In genomic region chr5:139251736-139252080, GRCm38 (mm10) we compare ENCODE assay signal across 8 mouse cellular contexts. TPM values are rescaled to one million over a fixed set of nuclear protein-coding genes. Genes with fewer than 3 reads are reported as not detected.
DNase-seq lines count a peak whose midpoint lies in the region; ATAC-seq and TF ChIP-seq lines count a peak whose summit lies in the region.

No protein-coding gene starts in this region.

- DNase-seq in lung, postnatal 25 days (ENCODE audit: low spot score) = no peak
- DNase-seq in adrenal gland, postnatal 36 days = no peak
- no peak for DNase-seq in gastrocnemius, postnatal 36 days
- DNase-seq in layer of hippocampus, postnatal 25 days (ENCODE audit: extremely low spot score in 1 of 2, low spot score in 1 of 2) = no peak

- intact Hi-C loops in gastrocnemius, postnatal 36 days (cut with DNase I) = no loop called here

- peak overlapping the region; percentile 74 for H3K4me3 ChIP-seq in lung, embryonic 16.5 days (ENCODE audit: low read length)
- peak overlapping the region; percentile 80 for H3K4me3 ChIP-seq in erythroblast, embryonic 14.5 days (replicated peaks)
- peak overlapping the region; percentile 82 for H3K4me3 ChIP-seq in limb, embryonic 13.5 days
- peak overlapping the region; percentile 89 for H3K4me3 ChIP-seq in olfactory bulb, adult 2 months (ENCODE audit: insufficient read depth, low read depth, low read length)

- H3K4me1 ChIP-seq in lung, embryonic 16.5 days (replicated peaks; ENCODE audit: control insufficient read depth, insufficient read depth, low read length) = peaks cover 27% of the 10 kb centered on the region
- peaks cover 72% of the 10 kb centered on the region for H3K4me1 ChIP-seq in erythroblast, embryonic 14.5 days (ENCODE audit: control insufficient read depth)
- H3K4me1 ChIP-seq in limb, embryonic 13.5 days = peaks cover 30% of the 10 kb centered on the region
- H3K4me1 ChIP-seq in olfactory bulb, adult 2 months (ENCODE audit: control insufficient read depth, insufficient read depth, low read length) = peaks cover 19% of the 10 kb centered on the region

- WGBS in lung, embryonic 16.5 days = 0% methylated on average over 8 of the region's 8 CpGs
- under 1% methylated on average over 8 of the region's 8 CpGs for WGBS in limb, embryonic 13.5 days
- under 1% methylated on average over 8 of the region's 8 CpGs for WGBS in olfactory bulb, adult 2 months

- no peak for TF ChIP-seq CTCF in olfactory bulb, adult 2 months (IDR thresholded peaks at IDR 0.05; ENCODE audit: insufficient read depth, low read depth, low read length)

- H3K4me2 ChIP-seq in lung, embryonic 16.5 days (ENCODE audit: low read depth, low read length) = peak overlapping the region; percentile 90
- peak overlapping the region; percentile 92 for H3K4me2 ChIP-seq in limb, embryonic 13.5 days (replicated peaks)

- no peak for TF ChIP-seq POLR2A in olfactory bulb, adult 2 months (IDR thresholded peaks at IDR 0.05; ENCODE audit: insufficient read depth, low read depth, low read length)

- peak; percentile 11 for ATAC-seq in lung, embryonic 16.5 days (ENCODE audit: low read depth)
- peak; percentile 21 for ATAC-seq in limb, embryonic 13.5 days (ENCODE audit: low FRiP score, low read depth)

- H3K36me3 ChIP-seq in lung, embryonic 16.5 days (ENCODE audit: control insufficient read depth, insufficient read depth, low read length) = peaks cover 23% of the 10 kb centered on the region
- peaks cover 81% of the 10 kb centered on the region for H3K36me3 ChIP-seq in erythroblast, embryonic 14.5 days (ENCODE audit: control insufficient read depth)
- H3K36me3 ChIP-seq in limb, embryonic 13.5 days = peaks cover 48% of the 10 kb centered on the region

- H3K9ac ChIP-seq in lung, embryonic 16.5 days (ENCODE audit: low read length) = peak overlapping the region; percentile 82
- H3K9ac ChIP-seq in limb, embryonic 13.5 days = peak overlapping the region; percentile 73

- no peaks in the 10 kb centered on the region for H3K27me3 ChIP-seq in lung, embryonic 16.5 days (ENCODE audit: control insufficient read depth, insufficient read depth, low read depth, low read length)
- H3K27me3 ChIP-seq in erythroblast, embryonic 14.5 days (ENCODE audit: control insufficient read depth) = no peaks in the 10 kb centered on the region
- H3K27me3 ChIP-seq in limb, embryonic 13.5 days = no peaks in the 10 kb centered on the region

- no peaks in the 10 kb centered on the region for H3K9me3 ChIP-seq in lung, embryonic 16.5 days (ENCODE audit: control insufficient read depth, low read length)
- no peaks in the 10 kb centered on the region for H3K9me3 ChIP-seq in erythroblast, embryonic 14.5 days (ENCODE audit: control insufficient read depth, low read length)
- H3K9me3 ChIP-seq in limb, embryonic 13.5 days = no peaks in the 10 kb centered on the region

- peak overlapping the region; percentile 83 for H3K27ac ChIP-seq in lung, embryonic 16.5 days (ENCODE audit: low read length)
- H3K27ac ChIP-seq in limb, embryonic 13.5 days = peak overlapping the region; percentile 17
- H3K27ac ChIP-seq in olfactory bulb, adult 2 months (ENCODE audit: insufficient read depth, low read depth, low read length) = peak overlapping the region; percentile 85

RNA-seq across cellular contexts. Expression of gene Get4, which starts 0.4 kb away (rescaled TPM):
- 174 and 177 TPM in 2 replicates for polyA plus RNA-seq in lung, embryonic 16.5 days (2015; fragmentation: Nextera tagmentation; extraction: Ambion mirVana)
- 15.9 and 17.2 TPM in 2 replicates for polyA plus RNA-seq in erythroblast, embryonic 14.5 days (2012)
- 155 and 165 TPM in 2 replicates for polyA plus RNA-seq in limb, embryonic 13.5 days (2015; fragmentation: Nextera tagmentation; extraction: Ambion mirVana)
- not detected in 2 replicates for polyA plus RNA-seq in olfactory bulb, adult 2 months (2012; ENCODE audit: insufficient read depth, insufficient read length, low replicate concordance, missing spikeins)
- total RNA-seq in adrenal gland, postnatal 36 days (2021) = 10 to 100 TPM; 80.1 to 97.0 TPM
- total RNA-seq in gastrocnemius, postnatal 36 days (2021) = 10 to 100 TPM; 28.3 to 29.4 TPM
- total RNA-seq in layer of hippocampus, postnatal 25 days (2021) = 10 to 100 TPM; 45.2 to 55.3 TPM

RNA-seq across cellular contexts. Expression of gene Sun1, which starts 51.3 kb away (rescaled TPM):
- polyA plus RNA-seq in lung, embryonic 16.5 days (2015; fragmentation: Nextera tagmentation; extraction: Ambion mirVana) = 56.0 and 56.5 TPM in 2 replicates
- polyA plus RNA-seq in erythroblast, embryonic 14.5 days (2012) = 0.91 and 1.2 TPM in 2 replicates
- polyA plus RNA-seq in limb, embryonic 13.5 days (2015; fragmentation: Nextera tagmentation; extraction: Ambion mirVana) = 48.7 and 51.1 TPM in 2 replicates
- polyA plus RNA-seq in olfactory bulb, adult 2 months (2012; ENCODE audit: insufficient read depth, insufficient read length, low replicate concordance, missing spikeins) = not detected in 2 replicates
- 100 to 1,000 TPM in 1 of 2 experiments, 10 to 100 TPM in 1; 73.4 to 105 TPM for total RNA-seq in adrenal gland, postnatal 36 days (2021)
- total RNA-seq in gastrocnemius, postnatal 36 days (2021) = 10 to 100 TPM; 32.6 to 37.6 TPM
- total RNA-seq in layer of hippocampus, postnatal 25 days (2021) = 10 to 100 TPM; 65.6 to 86.5 TPM

Comparison
In these comparisons a context has a peak if more than half of its experiments do, and no peak if none do; other contexts are left out.
1. H3K27ac ChIP-seq: peak in every context shown above with its lines; median percentile 85 in olfactory bulb, adult 2 months; 83 in lung, embryonic 16.5 days; 17 in limb, embryonic 13.5 days.
2. RNA of gene Get4, which starts 0.4 kb away (polyA plus RNA-seq): 174 to 177 TPM in lung, embryonic 16.5 days, 155 to 165 TPM in limb, embryonic 13.5 days and 15.9 to 17.2 TPM in erythroblast, embryonic 14.5 days; not detected in olfactory bulb, adult 2 months; every median in the first group is over 10 times any median in the second.
3. Peak in every context shown above with its lines, with median percentiles within 50 percentile points of each other: H3K4me3 ChIP-seq.